Mouse (Mus musculus) MEL (cell line): Measurements from ENCODE around the gene Rbm47.

ENCODE experiments used
- CHD2 ChIP-seq: IDR thresholded peaks from 2 replicates; pipeline ENCODE4 v1.6.1; 2011; ENCODE audit warnings: low read length, improper control_type of control experiment
- CTCF ChIP-seq, 3 experiments: IDR thresholded peaks in 2 of 3; conservative IDR thresholded peaks in 1 of 3; 2 replicates each; pipeline ENCODE4 v1.5.1; 2011 to 2012; ENCODE audit warnings: low read length in 3 of 3, low read depth in 2 of 3, mild to moderate bottlenecking in 2 of 3, improper control_type of control experiment in 1 of 3, inconsistent platforms in 1 of 3, mixed read lengths in 1 of 3, moderate library complexity in 1 of 3; ENCODE audit not compliant: control insufficient read depth in 1 of 3, insufficient read depth in 1 of 3, poor library complexity in 1 of 3, severe bottlenecking in 1 of 3
- EP300 ChIP-seq, 2 experiments: IDR thresholded peaks; 2 replicates each; pipeline ENCODE4 v1.6.1; 2011; ENCODE audit warnings: improper control_type of control experiment in 2 of 2, low read length in 2 of 2, low read depth in 1 of 2, mild to moderate bottlenecking in 1 of 2
- POLR2A ChIP-seq, 2 experiments: IDR thresholded peaks; 2 replicates each; pipeline ENCODE4 v1.6.1; 2011 to 2012; ENCODE audit warnings: low read length in 2 of 2, mild to moderate bottlenecking in 2 of 2, control low read depth in 1 of 2, improper control_type of control experiment in 1 of 2, low read depth in 1 of 2, moderate library complexity in 1 of 2; ENCODE audit not compliant: control insufficient read depth in 1 of 2, insufficient read depth in 1 of 2, poor library complexity in 1 of 2
- TAL1 ChIP-seq: IDR thresholded peaks from 2 replicates; pipeline ENCODE4 v1.6.1; 2012; ENCODE audit warnings: mild to moderate bottlenecking, inconsistent platforms, low read length, moderate library complexity, mixed read lengths
- TBP ChIP-seq: IDR thresholded peaks from 2 replicates; pipeline ENCODE4 v1.8.0; 2011; ENCODE audit warnings: low read depth, low read length, improper control_type of control experiment
- UBTF ChIP-seq: IDR thresholded peaks from 2 replicates; pipeline ENCODE4 v1.6.1; 2012; ENCODE audit warnings: low read depth, mild to moderate bottlenecking, inconsistent platforms, low read length, improper control_type of control experiment, moderate library complexity, borderline replicate concordance; ENCODE audit not compliant: insufficient read depth
- USF1 ChIP-seq: IDR thresholded peaks from 2 replicates; pipeline ENCODE4 v1.6.1; 2014; ENCODE audit warnings: low read depth, mild to moderate bottlenecking, inconsistent platforms, low read length, improper control_type of control experiment, moderate library complexity

DNA sequence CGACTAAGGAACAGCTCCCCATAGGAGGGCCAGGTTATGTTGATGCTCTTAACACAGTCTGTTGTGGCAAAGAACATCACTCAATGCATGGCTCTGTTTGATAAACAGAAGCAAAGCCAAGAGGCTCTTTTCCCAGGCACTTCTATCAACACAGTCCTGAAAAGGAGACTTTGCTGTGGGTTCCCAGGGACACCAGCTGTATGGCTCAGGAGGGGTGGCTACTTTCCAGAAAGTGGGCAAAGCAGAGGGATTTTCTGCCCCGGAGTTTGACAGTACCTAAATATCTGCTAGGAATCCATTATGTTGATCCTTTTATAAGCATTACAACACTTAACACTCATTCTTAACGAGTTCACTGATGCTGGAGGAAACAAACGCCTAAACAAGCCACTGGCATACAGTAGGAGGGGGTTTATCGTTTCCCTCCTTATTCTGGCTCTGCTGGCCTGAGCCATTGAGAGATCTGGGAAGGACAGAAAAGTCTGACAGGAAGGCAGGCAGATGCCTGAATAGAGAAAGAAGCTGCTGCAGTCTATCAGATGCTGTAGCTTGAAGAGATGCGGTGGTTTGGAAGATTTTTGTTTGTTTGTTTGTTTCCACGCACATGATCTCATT is 136.4 kb downstream of the Rbm47 start:
- no peak for TF ChIP-seq CTCF (IDR thresholded peaks at IDR 0.05 in 2 of 3, conservative IDR thresholded peaks at IDR 0.05 in 1 of 3; ENCODE audit: control insufficient read depth in 1 of 3, insufficient read depth in 1 of 3, low read depth in 2 of 3, low read length in 3 of 3, poor library complexity in 1 of 3, severe bottlenecking in 1 of 3)
- no peak for TF ChIP-seq TBP
- no peak for TF ChIP-seq UBTF
- no peak for TF ChIP-seq POLR2A (IDR thresholded peaks at IDR 0.05; ENCODE audit: control insufficient read depth in 1 of 2, insufficient read depth in 1 of 2, low read depth in 1 of 2, low read length in 2 of 2, poor library complexity in 1 of 2)
- TF ChIP-seq CHD2, result no peak
- no peak for TF ChIP-seq USF1
- no peak for TF ChIP-seq EP300 (IDR thresholded peaks at IDR 0.05; ENCODE audit: low read depth in 1 of 2, low read length in 2 of 2)
- no peak for TF ChIP-seq TAL1
